Mouse (Mus musculus) MEL (cell line): ENCODE data around the gene 4930442H23Rik.

Experiments
- CHD1 ChIP-seq: IDR thresholded peaks from 2 replicates; pipeline ENCODE4 v1.6.1; 2012; ENCODE audit warnings: low read depth, mild to moderate bottlenecking, inconsistent platforms, low read length, improper control_type of control experiment
- CTCF ChIP-seq, 3 experiments: IDR thresholded peaks in 2 of 3; conservative IDR thresholded peaks in 1 of 3; 2 replicates each; pipeline ENCODE4 v1.5.1; 2011 to 2012; ENCODE audit warnings: low read length in 3 of 3, low read depth in 2 of 3, mild to moderate bottlenecking in 2 of 3, improper control_type of control experiment in 1 of 3, inconsistent platforms in 1 of 3, mixed read lengths in 1 of 3, moderate library complexity in 1 of 3; ENCODE audit not compliant: control insufficient read depth in 1 of 3, insufficient read depth in 1 of 3, poor library complexity in 1 of 3, severe bottlenecking in 1 of 3
- EP300 ChIP-seq, 2 experiments: IDR thresholded peaks; 2 replicates each; pipeline ENCODE4 v1.6.1; 2011; ENCODE audit warnings: improper control_type of control experiment in 2 of 2, low read length in 2 of 2, low read depth in 1 of 2, mild to moderate bottlenecking in 1 of 2
- MAFK ChIP-seq: IDR thresholded peaks from 2 replicates; pipeline ENCODE4 v1.6.1; 2011; ENCODE audit warnings: low read depth, mild to moderate bottlenecking, low read length, improper control_type of control experiment, borderline replicate concordance
- POLR2A ChIP-seq, 2 experiments: IDR thresholded peaks; 2 replicates each; pipeline ENCODE4 v1.6.1; 2011 to 2012; ENCODE audit warnings: low read length in 2 of 2, mild to moderate bottlenecking in 2 of 2, control low read depth in 1 of 2, improper control_type of control experiment in 1 of 2, low read depth in 1 of 2, moderate library complexity in 1 of 2; ENCODE audit not compliant: control insufficient read depth in 1 of 2, insufficient read depth in 1 of 2, poor library complexity in 1 of 2
- RCOR1 ChIP-seq: IDR thresholded peaks from 2 replicates; pipeline ENCODE4 v1.6.1; 2012; ENCODE audit warnings: low read depth, mild to moderate bottlenecking, inconsistent platforms, low read length, improper control_type of control experiment
- SMC3 ChIP-seq: IDR thresholded peaks from 2 replicates; pipeline ENCODE4 v1.6.1; 2011; ENCODE audit warnings: low read depth, low read length, improper control_type of control experiment
- TBP ChIP-seq: IDR thresholded peaks from 2 replicates; pipeline ENCODE4 v1.8.0; 2011; ENCODE audit warnings: low read depth, low read length, improper control_type of control experiment
- ZKSCAN1 ChIP-seq: IDR thresholded peaks from 2 replicates; pipeline ENCODE4 v1.6.1; 2012; ENCODE audit warnings: low read depth, mild to moderate bottlenecking, inconsistent platforms, low read length, improper control_type of control experiment, moderate library complexity

DNA sequence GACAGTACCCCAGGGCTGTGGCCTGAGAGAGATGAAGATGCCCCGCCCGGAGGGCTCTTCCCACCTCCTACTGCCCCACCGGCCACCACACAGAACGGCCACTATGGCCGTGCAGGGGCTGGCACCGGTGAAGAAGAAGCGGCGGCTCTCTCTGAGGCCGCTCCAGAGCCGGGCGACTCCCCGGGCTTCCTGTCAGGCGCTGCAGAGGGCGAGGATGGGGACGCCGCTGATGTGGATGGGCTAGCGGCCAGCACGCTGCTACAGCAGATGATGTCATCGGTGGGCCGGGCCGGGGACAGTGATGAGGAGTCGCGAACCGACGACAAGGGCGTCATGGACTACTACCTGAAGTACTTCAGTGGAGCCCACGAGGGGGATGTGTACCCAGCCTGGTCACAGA, 39.0 kb downstream of the 4930442H23Rik start:
- TF ChIP-seq EP300 (IDR thresholded peaks at IDR 0.05; ENCODE audit: low read depth in 1 of 2, low read length in 2 of 2) (no peak), SMC3 (no peak), ZKSCAN1 (no peak), RCOR1 (no peak), CHD1 (no peak), CTCF (IDR thresholded peaks at IDR 0.05 in 2 of 3, conservative IDR thresholded peaks at IDR 0.05 in 1 of 3; ENCODE audit: control insufficient read depth in 1 of 3, insufficient read depth in 1 of 3, low read depth in 2 of 3, low read length in 3 of 3, poor library complexity in 1 of 3, severe bottlenecking in 1 of 3) (no peak), TBP (no peak), POLR2A (IDR thresholded peaks at IDR 0.05; ENCODE audit: control insufficient read depth in 1 of 2, insufficient read depth in 1 of 2, low read depth in 1 of 2, low read length in 2 of 2, poor library complexity in 1 of 2) (no peak), MAFK (no peak)
